Mouse (Mus musculus): ENCODE measurements around the gene Cenpo.

Gene Cenpo

DNA sequence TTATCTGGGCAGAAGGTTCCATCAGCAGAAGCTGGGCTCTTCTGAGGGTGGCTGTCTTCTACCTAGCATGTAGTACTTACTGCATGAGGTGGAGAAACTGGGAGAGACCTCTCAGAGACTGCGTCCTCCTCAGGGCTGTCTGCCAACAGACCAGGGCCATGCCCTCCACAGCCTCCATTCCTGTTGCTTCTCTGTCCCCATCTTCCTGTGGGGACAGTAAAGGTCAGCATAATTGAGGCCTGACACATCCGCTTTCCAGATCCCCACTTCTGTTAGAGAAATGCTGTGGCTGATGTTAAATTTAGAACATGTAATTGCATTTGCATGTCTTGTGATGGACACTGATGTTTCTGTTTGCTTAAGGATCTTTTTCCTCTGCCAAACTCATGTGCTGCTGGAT is 83.2 kb downstream of the Cenpo start:
- DNase-seq (ENCODE audit: low spot score in 2 of 2): no peak

Data from spleen, postnatal 36 days (tissue).